Mouse (Mus musculus): ENCODE measurements around the gene Defb36. TPM values are rescaled to one million over a fixed set of nuclear protein-coding genes. Genes with fewer than 3 reads are reported as not detected.

Gene Defb36
- polyA plus RNA-seq, 1 experiment from 2014 or later = not detected

- ATAC-seq (no peak), DNase-seq (ENCODE audit: low spot score) (peak; percentile 61)
- no peak for TF ChIP-seq EP300 (IDR thresholded peaks at IDR 0.05)
- no peak for TF ChIP-seq CTCF (IDR thresholded peaks at IDR 0.05)
- 0 out of 2 replicates have a peak overlapping the region, but pooled peaks have one; percentile 14 for H3K4me2 ChIP-seq (replicated peaks; ENCODE audit: low read depth, low read length)
- 0 out of 2 replicates have a peak overlapping the region, but pooled peaks have one; percentile 27 for H3K27ac ChIP-seq (ENCODE audit: low read length)
- no peaks in the 10 kb centered on the region for H3K9me3 ChIP-seq (ENCODE audit: low read length)
- 0 out of 2 replicates have a peak, but pooled peaks cover 3% of the 10 kb centered on the region for H3K36me3 ChIP-seq (ENCODE audit: insufficient read depth, low read length)
- H3K27me3 ChIP-seq (replicated peaks; ENCODE audit: insufficient read depth, low read length) = no peaks in the 10 kb centered on the region
- peaks cover 5% of the 10 kb centered on the region; the same call in 1 of the 2 replicates for H3K4me1 ChIP-seq (ENCODE audit: insufficient read depth, low read depth, low read length)
- 9% methylated on average over 15 of the region's 17 CpGs for WGBS
- H3K4me3 ChIP-seq (ENCODE audit: low read depth, low read length) = no peak overlapping the region
- H3K9ac ChIP-seq (replicated peaks; ENCODE audit: low read depth) = no peak overlapping the region
Observed at GRCm38 (mm10) chr2:152633334-152633733, 29.2 kb downstream of the Defb36 start.

- no peaks in the 10 kb centered on the region for H3K9me3 ChIP-seq (ENCODE audit: low read length)
- H3K4me3 ChIP-seq (ENCODE audit: low read depth, low read length) = no peak overlapping the region
- H3K36me3 ChIP-seq (ENCODE audit: insufficient read depth, low read length) = 0 out of 2 replicates have a peak, but pooled peaks cover 3% of the 10 kb centered on the region
- 65% methylated on average over 29 of the region's 29 CpGs for WGBS
- no peak for DNase-seq (ENCODE audit: low spot score)
- H3K4me2 ChIP-seq (replicated peaks; ENCODE audit: low read depth, low read length) = no peak overlapping the region
- no peak overlapping the region for H3K9ac ChIP-seq (replicated peaks; ENCODE audit: low read depth)
- no peak for ATAC-seq
- no peak overlapping the region for H3K27ac ChIP-seq (ENCODE audit: low read length)
- TF ChIP-seq EP300 (IDR thresholded peaks at IDR 0.05) = no peak
- TF ChIP-seq CTCF (IDR thresholded peaks at IDR 0.05) = no peak
- H3K4me1 ChIP-seq (ENCODE audit: insufficient read depth, low read depth, low read length) = peaks cover 5% of the 10 kb centered on the region; the same call in 1 of the 2 replicates
- H3K27me3 ChIP-seq (replicated peaks; ENCODE audit: insufficient read depth, low read length) = no peaks in the 10 kb centered on the region
Observed at GRCm38 (mm10) chr2:152634311-152634710, 30.2 kb downstream of the Defb36 start.

- 0 out of 2 replicates have a peak, but pooled peaks cover 3% of the 10 kb centered on the region for H3K36me3 ChIP-seq (ENCODE audit: insufficient read depth, low read length)
- H3K4me2 ChIP-seq (replicated peaks; ENCODE audit: low read depth, low read length) = 0 out of 2 replicates have a peak overlapping the region, but pooled peaks have one; percentile 12
- H3K9me3 ChIP-seq (ENCODE audit: low read length) = no peaks in the 10 kb centered on the region
- no peak overlapping the region for H3K4me3 ChIP-seq (ENCODE audit: low read depth, low read length)
- 38% methylated on average over 23 of the region's 23 CpGs for WGBS
- peaks cover 5% of the 10 kb centered on the region; the same call in 1 of the 2 replicates for H3K4me1 ChIP-seq (ENCODE audit: insufficient read depth, low read depth, low read length)
- peak; percentile 90 for ATAC-seq
- TF ChIP-seq EP300 (IDR thresholded peaks at IDR 0.05) (no peak; the same call in none of the 2 replicates), CTCF (IDR thresholded peaks at IDR 0.05) (no peak)
- peak; percentile 92 for DNase-seq (ENCODE audit: low spot score)
- H3K27ac ChIP-seq (ENCODE audit: low read length) = peak overlapping the region; percentile 88
- H3K27me3 ChIP-seq (replicated peaks; ENCODE audit: insufficient read depth, low read length) = no peaks in the 10 kb centered on the region
- H3K9ac ChIP-seq (replicated peaks; ENCODE audit: low read depth) = no peak overlapping the region
Observed at GRCm38 (mm10) chr2:152636246-152637005, 32.3 kb downstream of the Defb36 start.

- 0 out of 2 replicates have a peak, but pooled peaks cover 3% of the 10 kb centered on the region for H3K36me3 ChIP-seq (ENCODE audit: insufficient read depth, low read length)
- H3K9me3 ChIP-seq (ENCODE audit: low read length) = no peaks in the 10 kb centered on the region
- peak overlapping the region; percentile 88 for H3K27ac ChIP-seq (ENCODE audit: low read length)
- no peak overlapping the region for H3K4me2 ChIP-seq (replicated peaks; ENCODE audit: low read depth, low read length)
- no peak overlapping the region for H3K9ac ChIP-seq (replicated peaks; ENCODE audit: low read depth)
- H3K27me3 ChIP-seq (replicated peaks; ENCODE audit: insufficient read depth, low read length) = no peaks in the 10 kb centered on the region
- ATAC-seq (no peak), DNase-seq (ENCODE audit: low spot score) (no peak)
- no peak for TF ChIP-seq EP300 (IDR thresholded peaks at IDR 0.05)
- peaks cover 5% of the 10 kb centered on the region; the same call in 1 of the 2 replicates for H3K4me1 ChIP-seq (ENCODE audit: insufficient read depth, low read depth, low read length)
- H3K4me3 ChIP-seq (ENCODE audit: low read depth, low read length) = no peak overlapping the region
- 54% methylated on average over 6 of the region's 6 CpGs for WGBS
Observed at GRCm38 (mm10) chr2:152637006-152637322, 32.8 kb downstream of the Defb36 start.

- Histone ChIP-seq H3K9me3 (ENCODE audit: low read length) (no peaks in the 10 kb centered on the region), H3K4me3 (ENCODE audit: low read depth, low read length) (no peak overlapping the region), H3K9ac (replicated peaks; ENCODE audit: low read depth) (no peak overlapping the region), H3K4me2 (replicated peaks; ENCODE audit: low read depth, low read length) (no peak overlapping the region), H3K36me3 (ENCODE audit: insufficient read depth, low read length) (0 out of 2 replicates have a peak, but pooled peaks cover 3% of the 10 kb centered on the region), H3K4me1 (ENCODE audit: insufficient read depth, low read depth, low read length) (peaks cover 5% of the 10 kb centered on the region; the same call in 1 of the 2 replicates), H3K27ac (ENCODE audit: low read length) (peak overlapping the region; percentile 88), H3K27me3 (replicated peaks; ENCODE audit: insufficient read depth, low read length) (no peaks in the 10 kb centered on the region)
- no peak for DNase-seq (ENCODE audit: low spot score)
- WGBS = 77% methylated on average over 4 of the region's 4 CpGs
- TF ChIP-seq EP300 (IDR thresholded peaks at IDR 0.05) = no peak
- no peak for TF ChIP-seq CTCF (IDR thresholded peaks at IDR 0.05)
- ATAC-seq = no peak
Observed at GRCm38 (mm10) chr2:152637381-152637780, 33.3 kb downstream of the Defb36 start.

- TF ChIP-seq CTCF (IDR thresholded peaks at IDR 0.05) (no peak), EP300 (IDR thresholded peaks at IDR 0.05) (no peak)
- Histone ChIP-seq H3K9me3 (ENCODE audit: low read length) (no peaks in the 10 kb centered on the region), H3K27me3 (replicated peaks; ENCODE audit: insufficient read depth, low read length) (no peaks in the 10 kb centered on the region), H3K36me3 (ENCODE audit: insufficient read depth, low read length) (0 out of 2 replicates have a peak, but pooled peaks cover 3% of the 10 kb centered on the region), H3K9ac (replicated peaks; ENCODE audit: low read depth) (no peak overlapping the region), H3K4me1 (ENCODE audit: insufficient read depth, low read depth, low read length) (peaks cover 5% of the 10 kb centered on the region; the same call in 1 of the 2 replicates), H3K4me2 (replicated peaks; ENCODE audit: low read depth, low read length) (no peak overlapping the region), H3K4me3 (ENCODE audit: low read depth, low read length) (no peak overlapping the region), H3K27ac (ENCODE audit: low read length) (peak overlapping the region; percentile 81)
- WGBS = 43% methylated on average over 6 of the region's 6 CpGs
- ATAC-seq (no peak), DNase-seq (ENCODE audit: low spot score) (peak; percentile 51)
Observed at GRCm38 (mm10) chr2:152638865-152639264, 34.7 kb downstream of the Defb36 start.

Measured in lung, postnatal 0 days (tissue).